Mouse (Mus musculus): ENCODE data around the gene Cbarp. TPM values are rescaled to one million over a fixed set of nuclear protein-coding genes. Genes with fewer than 3 reads are reported as not detected.
A peak's percentile ranks its signal among the peaks of the same experiment; 100 is the strongest.

Cbarp gene
- 6.8 and 7.3 TPM in 2 replicates for polyA plus RNA-seq (2016; fragmentation: Nextera tagmentation; extraction: Ambion mirVana)

DNA sequence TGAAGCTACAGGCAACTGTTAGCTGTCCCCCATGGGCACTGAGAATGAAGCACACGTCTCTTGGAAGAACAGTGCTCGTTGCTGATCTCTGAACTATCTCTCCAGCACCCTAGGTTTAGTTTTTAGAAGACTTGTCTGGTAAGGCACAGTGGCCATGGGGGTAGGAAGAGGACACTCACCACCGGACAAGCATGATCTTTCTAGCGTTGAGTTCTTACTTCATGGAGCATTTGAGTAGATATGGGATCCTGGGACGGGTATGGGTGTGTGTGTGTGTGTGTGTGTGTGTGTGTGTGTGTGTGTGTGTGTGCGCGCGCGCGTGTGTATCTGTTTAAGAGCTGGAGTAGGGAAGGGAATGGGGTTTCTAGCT, at the start of gene Cbarp:
Gene Cbarp (minus strand): TSS at position 170 of the 370 bp plus-strand sequence.
- H3K36me3 ChIP-seq (replicated peaks) = peaks cover 36% of the 10 kb centered on the region
- peak within 1 kb of the TSS; percentile 85 for H3K27ac ChIP-seq
- H3K4me3 ChIP-seq = peak within 1 kb of the TSS; percentile 95
- peaks cover 40% of the 10 kb centered on the region for H3K27me3 ChIP-seq (ENCODE audit: poor library complexity, severe bottlenecking)
- peaks cover 90% of the 10 kb centered on the region for H3K4me1 ChIP-seq
- H3K9me3 ChIP-seq = no peaks in the 10 kb centered on the region
- WGBS = 75% methylated on average over 10 of the region's 10 CpGs
- no peak for DNase-seq (ENCODE audit: extremely low spot score, low spot score)

DNA sequence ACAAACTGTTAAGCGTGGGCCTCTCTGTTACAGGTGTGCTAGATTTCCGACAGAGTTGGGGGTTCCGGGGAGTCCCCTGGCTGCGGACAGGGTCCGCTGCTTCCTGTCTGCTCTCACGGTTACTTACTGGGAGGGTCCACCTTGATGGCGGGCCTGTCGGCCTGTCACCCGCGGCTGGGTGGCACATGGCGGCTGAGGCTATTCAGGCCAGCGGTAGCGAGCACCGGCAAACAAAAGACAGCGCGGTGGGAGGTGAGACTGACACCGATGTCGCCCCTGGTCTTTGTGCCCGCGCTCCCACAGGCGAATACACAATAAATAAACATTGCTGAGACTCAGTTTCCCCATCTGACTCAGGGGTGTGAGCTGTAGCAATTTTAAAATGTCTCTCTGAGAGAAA, 49.4 kb upstream of the Cbarp start:
- H3K27ac ChIP-seq = peak overlapping the region; percentile 89
- peak overlapping the region; percentile 57 for H3K4me3 ChIP-seq
- peaks cover 81% of the 10 kb centered on the region for H3K4me1 ChIP-seq
- no peaks in the 10 kb centered on the region for H3K9me3 ChIP-seq
- 3% methylated on average over 21 of the region's 21 CpGs for WGBS
- H3K27me3 ChIP-seq (ENCODE audit: poor library complexity, severe bottlenecking) = peaks cover 95% of the 10 kb centered on the region
- no peak for DNase-seq (ENCODE audit: extremely low spot score, low spot score)
- peaks cover 38% of the 10 kb centered on the region for H3K36me3 ChIP-seq (replicated peaks)

DNA sequence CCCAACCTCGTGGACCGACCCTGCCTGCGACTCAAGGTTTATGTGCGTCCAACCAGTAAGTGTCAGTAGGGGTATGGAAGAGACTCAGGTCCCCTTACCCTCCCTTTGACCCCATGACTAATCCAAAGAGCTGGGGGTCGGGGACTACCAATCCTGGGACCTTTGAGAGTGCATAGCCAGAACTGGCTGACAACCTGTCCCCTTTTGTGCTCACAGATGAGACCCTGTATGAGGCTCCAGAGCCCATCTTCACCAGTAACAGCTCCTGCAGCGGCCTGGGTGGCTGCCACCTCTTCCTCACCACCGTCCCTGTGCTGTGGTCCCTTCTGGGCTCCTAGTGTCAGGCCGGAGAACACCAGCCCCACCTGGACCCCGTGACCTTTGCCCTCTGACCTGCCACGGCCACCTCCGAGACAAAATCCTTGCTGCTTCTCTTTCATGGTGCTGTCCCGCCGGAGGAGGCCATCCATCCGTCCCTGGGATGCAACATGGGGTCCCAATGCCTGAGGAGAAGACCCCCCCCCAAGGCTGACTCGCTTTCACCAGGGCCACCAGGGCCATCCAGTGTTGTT, 47.9 kb upstream of the Cbarp start:
- WGBS = 60% methylated on average over 15 of the region's 15 CpGs
- no peak overlapping the region for H3K27ac ChIP-seq

DNA sequence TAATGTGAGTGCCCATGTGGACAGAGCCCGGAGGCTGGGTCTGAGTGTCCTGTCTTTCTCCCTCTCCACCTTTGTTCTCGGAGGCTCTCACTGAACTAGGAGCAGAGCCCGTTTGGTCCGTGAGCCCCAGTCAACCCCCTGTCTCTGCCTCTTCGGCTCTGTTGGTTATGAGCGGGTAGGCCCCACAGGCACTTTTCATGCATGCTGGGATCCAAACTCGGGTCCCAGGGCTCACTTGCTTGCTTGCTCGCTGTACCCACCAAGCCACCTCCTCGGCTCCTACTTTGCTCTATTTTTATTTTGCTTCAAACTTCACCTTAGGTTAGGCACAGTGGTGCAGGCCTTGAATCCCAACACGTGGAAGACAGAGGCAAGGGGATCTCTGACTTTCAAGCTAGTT, 47.1 kb upstream of the Cbarp start:
- H3K27ac ChIP-seq = no peak overlapping the region
- H3K9me3 ChIP-seq = no peaks in the 10 kb centered on the region
- no peak for DNase-seq (ENCODE audit: extremely low spot score, low spot score)
- H3K4me3 ChIP-seq = no peak overlapping the region
- H3K36me3 ChIP-seq (replicated peaks) = peaks cover 59% of the 10 kb centered on the region
- H3K27me3 ChIP-seq (ENCODE audit: poor library complexity, severe bottlenecking) = peaks cover 89% of the 10 kb centered on the region
- 89% methylated on average over 10 of the region's 10 CpGs for WGBS
- H3K4me1 ChIP-seq = peaks cover 60% of the 10 kb centered on the region

More for the DNA sequence above, 47.9 kb upstream of the Cbarp start:
- DNase-seq (ENCODE audit: extremely low spot score, low spot score) = no peak
- Histone ChIP-seq H3K36me3 (replicated peaks) (peaks cover 51% of the 10 kb centered on the region), H3K27me3 (ENCODE audit: poor library complexity, severe bottlenecking) (peaks cover 96% of the 10 kb centered on the region), H3K4me3 (no peak overlapping the region), H3K9me3 (no peaks in the 10 kb centered on the region), H3K4me1 (peaks cover 68% of the 10 kb centered on the region)

- 37% methylated on average over 27 of the region's 27 CpGs for WGBS
- DNase-seq (ENCODE audit: extremely low spot score, low spot score) = no peak
- Histone ChIP-seq H3K27ac (no peak overlapping the region), H3K4me1 (peaks cover 57% of the 10 kb centered on the region), H3K27me3 (ENCODE audit: poor library complexity, severe bottlenecking) (peaks cover 82% of the 10 kb centered on the region), H3K9me3 (no peaks in the 10 kb centered on the region), H3K36me3 (replicated peaks) (peaks cover 70% of the 10 kb centered on the region), H3K4me3 (0 out of 2 replicates have a peak overlapping the region, but pooled peaks have one; percentile 2)
Measured at GRCm38 (mm10) chr10:80186649-80187048, 46.0 kb upstream of the Cbarp start.

- H3K27ac ChIP-seq = no peak overlapping the region
- peak overlapping the region; percentile 92; the same call in 1 of the 2 replicates for H3K4me3 ChIP-seq
- no peaks in the 10 kb centered on the region for H3K9me3 ChIP-seq
- WGBS = 95% methylated on average over 7 of the region's 7 CpGs
- no peak for DNase-seq (ENCODE audit: extremely low spot score, low spot score)
- peaks cover 59% of the 10 kb centered on the region for H3K4me1 ChIP-seq
- H3K36me3 ChIP-seq (replicated peaks) = peaks cover 54% of the 10 kb centered on the region
- peaks cover 56% of the 10 kb centered on the region for H3K27me3 ChIP-seq (ENCODE audit: poor library complexity, severe bottlenecking)
Measured at GRCm38 (mm10) chr10:80182547-80182946, 41.9 kb upstream of the Cbarp start.

GRCm38 (mm10) chr10:80180823-80181222, 40.2 kb upstream of the Cbarp start:
- peaks cover 43% of the 10 kb centered on the region for H3K27me3 ChIP-seq (ENCODE audit: poor library complexity, severe bottlenecking)
- peaks cover 67% of the 10 kb centered on the region for H3K4me1 ChIP-seq
- no peak for DNase-seq (ENCODE audit: extremely low spot score, low spot score)
- 66% methylated on average over 5 of the region's 5 CpGs for WGBS
- peak overlapping the region; percentile 90 for H3K27ac ChIP-seq
- peaks cover 40% of the 10 kb centered on the region for H3K36me3 ChIP-seq (replicated peaks)
- H3K9me3 ChIP-seq = no peaks in the 10 kb centered on the region
- H3K4me3 ChIP-seq = peak overlapping the region; percentile 92

- H3K9me3 ChIP-seq = no peaks in the 10 kb centered on the region
- H3K27me3 ChIP-seq (ENCODE audit: poor library complexity, severe bottlenecking) = peaks cover 38% of the 10 kb centered on the region
- peak overlapping the region; percentile 90 for H3K27ac ChIP-seq
- peaks cover 67% of the 10 kb centered on the region for H3K4me1 ChIP-seq
- WGBS = 53% methylated on average over 6 of the region's 6 CpGs
- no peak for DNase-seq (ENCODE audit: extremely low spot score, low spot score)
- peaks cover 37% of the 10 kb centered on the region for H3K36me3 ChIP-seq (replicated peaks)
- H3K4me3 ChIP-seq = peak overlapping the region; percentile 92
Measured at GRCm38 (mm10) chr10:80180288-80180687, 39.7 kb upstream of the Cbarp start.

DNA sequence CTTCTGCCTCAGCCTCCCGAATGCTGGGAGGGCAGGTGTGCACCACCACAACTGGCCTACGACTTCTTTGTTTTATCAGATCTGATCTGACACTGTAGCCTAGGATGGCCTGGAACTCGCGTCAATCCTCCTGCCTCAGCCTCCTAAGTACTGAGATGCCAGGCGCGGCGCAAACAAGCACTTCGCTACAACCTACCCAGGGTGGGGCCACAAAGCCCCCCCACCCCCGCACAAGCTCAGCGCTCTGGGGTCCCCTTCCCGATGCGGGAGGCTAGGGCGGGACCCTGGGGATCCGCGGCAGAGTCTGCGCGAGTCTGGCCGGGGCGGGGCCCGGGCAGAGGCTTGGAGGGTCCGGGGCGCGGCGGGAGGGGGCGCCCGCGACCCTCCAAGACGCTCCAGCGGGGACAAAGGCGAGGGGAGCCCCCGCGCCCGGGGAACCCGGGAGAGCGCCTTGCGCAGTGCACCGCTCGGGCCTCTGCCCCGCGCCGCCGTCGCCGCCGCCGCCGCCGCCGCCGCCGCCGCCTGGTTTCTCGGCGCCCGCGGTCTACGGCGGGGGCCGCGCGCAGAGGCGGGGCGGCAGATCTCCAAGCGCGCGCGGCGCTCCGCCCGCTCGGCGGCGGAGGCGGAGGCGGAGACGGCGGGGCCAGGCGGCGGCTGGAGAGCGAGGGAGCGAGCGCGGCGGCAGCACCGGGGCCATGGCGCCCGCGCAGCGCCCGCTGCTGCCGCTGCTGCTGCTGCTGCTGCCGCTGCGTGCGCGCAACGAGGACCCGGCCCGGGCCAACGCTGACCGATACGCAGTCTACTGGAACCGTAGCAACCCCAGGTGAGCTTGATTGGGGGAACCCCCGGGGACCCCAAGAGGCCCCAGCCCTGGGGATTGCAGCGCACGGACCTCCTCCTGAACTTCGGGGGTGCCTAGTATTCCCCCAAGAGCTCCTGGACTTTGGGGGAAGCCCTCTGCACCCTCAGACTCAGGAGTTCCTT, 38.7 kb upstream of the Cbarp start, which contains the start of gene Efna2:
Gene Efna2 (plus strand): TSS at position 415 of the 984 bp plus-strand sequence.
- no peaks in the 10 kb centered on the region for H3K9me3 ChIP-seq
- H3K36me3 ChIP-seq (replicated peaks) = peaks cover 36% of the 10 kb centered on the region
- 5% methylated on average over 99 of the region's 106 CpGs for WGBS
- peak within 1 kb of the TSS; percentile 90 for H3K27ac ChIP-seq
- H3K4me1 ChIP-seq = peaks cover 67% of the 10 kb centered on the region
- peaks cover 31% of the 10 kb centered on the region for H3K27me3 ChIP-seq (ENCODE audit: poor library complexity, severe bottlenecking)
- peak within 1 kb of the TSS; percentile 92 for H3K4me3 ChIP-seq
- peak; percentile 66 for DNase-seq (ENCODE audit: extremely low spot score, low spot score)

DNA sequence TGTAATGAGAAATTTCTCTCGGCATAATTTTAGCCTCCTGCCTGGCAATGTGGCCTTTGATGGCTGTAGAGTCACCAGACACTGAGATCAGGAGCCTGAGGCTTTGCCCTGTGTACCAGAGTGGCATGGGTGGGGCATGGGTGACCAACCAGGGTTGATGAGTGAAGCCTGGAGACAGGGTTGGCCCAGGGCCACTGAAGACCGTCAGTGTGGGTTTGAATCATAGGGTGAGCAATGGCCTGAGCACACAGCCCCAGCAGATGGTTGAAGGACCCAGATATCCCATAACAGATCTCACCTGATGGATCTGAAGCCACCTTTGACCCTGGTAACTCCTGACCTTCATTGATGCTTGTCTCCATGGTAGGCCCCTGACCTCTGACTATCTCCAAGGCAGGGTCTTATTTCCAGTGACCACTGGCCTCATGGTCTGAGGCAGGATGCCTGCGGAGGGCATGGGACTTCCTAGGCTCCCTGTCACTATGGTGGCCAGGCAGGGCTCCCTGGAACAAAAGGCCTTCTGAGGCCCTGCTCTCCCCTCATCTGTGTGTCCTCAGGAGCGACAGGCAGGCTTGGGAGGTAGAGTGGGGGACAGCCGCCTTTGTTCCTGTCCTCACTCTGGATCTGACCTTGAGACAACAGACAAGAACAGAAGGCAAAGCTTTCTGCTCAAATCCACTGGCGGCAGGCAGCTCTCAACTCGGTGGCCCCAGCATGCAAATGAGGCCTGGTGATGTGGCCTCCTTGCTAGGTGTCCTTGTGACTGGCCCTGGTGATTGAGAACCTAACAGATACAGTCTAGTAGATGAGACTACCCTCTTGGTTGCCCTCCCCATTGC, 37.0 kb upstream of the Cbarp start:
- Histone ChIP-seq H3K36me3 (replicated peaks) (peaks cover 22% of the 10 kb centered on the region), H3K27ac (peak overlapping the region; percentile 54), H3K27me3 (ENCODE audit: poor library complexity, severe bottlenecking) (peaks cover 22% of the 10 kb centered on the region), H3K9me3 (no peaks in the 10 kb centered on the region), H3K4me1 (peaks cover 75% of the 10 kb centered on the region), H3K4me3 (peak overlapping the region; percentile 5; the same call in 1 of the 2 replicates)
- no peak for DNase-seq (ENCODE audit: extremely low spot score, low spot score)
- WGBS = 79% methylated on average over 7 of the region's 7 CpGs

GRCm38 (mm10) chr10:80176270-80176834, 35.7 kb upstream of the Cbarp start:
- Histone ChIP-seq H3K4me3 (peak overlapping the region; percentile 14; the same call in 1 of the 2 replicates), H3K27me3 (ENCODE audit: poor library complexity, severe bottlenecking) (peaks cover 20% of the 10 kb centered on the region), H3K9me3 (no peaks in the 10 kb centered on the region), H3K27ac (peak overlapping the region; percentile 54; the same call in 1 of the 2 replicates), H3K4me1 (peaks cover 77% of the 10 kb centered on the region), H3K36me3 (replicated peaks) (peaks cover 23% of the 10 kb centered on the region)
- DNase-seq (ENCODE audit: extremely low spot score, low spot score) = no peak
- WGBS = 83% methylated on average over 5 of the region's 5 CpGs
